Mouse (Mus musculus): Measurements from ENCODE around the gene Gm28053. TPM values are rescaled to one million over a fixed set of nuclear protein-coding genes. Genes with fewer than 3 reads are reported as not detected.

Gm28053 gene
- polyA plus RNA-seq, 1 experiment from 2014 or later = 3.7 TPM

- WGBS = 63% methylated on average over 4 of the region's 4 CpGs
- H3K27ac ChIP-seq (replicated peaks) = peak overlapping the region; percentile 29; the same call in 1 of the 2 replicates
- H3K4me1 ChIP-seq = 0 out of 2 replicates have a peak, but pooled peaks cover 2% of the 10 kb centered on the region
- H3K4me3 ChIP-seq = no peak overlapping the region
- 0 out of 2 replicates have a peak, but pooled peaks cover 5% of the 10 kb centered on the region for H3K9me3 ChIP-seq
- peaks cover 1% of the 10 kb centered on the region; the same call in 1 of the 2 replicates for H3K36me3 ChIP-seq
- no peak overlapping the region for H3K9ac ChIP-seq
- ATAC-seq (ENCODE audit: extremely low read depth, insufficient number of reproducible peaks, low FRiP score, low TSS enrichment) = no peak
- H3K4me2 ChIP-seq = no peak overlapping the region
- H3K27me3 ChIP-seq (replicated peaks) = no peaks in the 10 kb centered on the region
Measured at GRCm38 (mm10) chr6:48696830-48697554, 21.4 kb upstream of the Gm28053 start.

DNA sequence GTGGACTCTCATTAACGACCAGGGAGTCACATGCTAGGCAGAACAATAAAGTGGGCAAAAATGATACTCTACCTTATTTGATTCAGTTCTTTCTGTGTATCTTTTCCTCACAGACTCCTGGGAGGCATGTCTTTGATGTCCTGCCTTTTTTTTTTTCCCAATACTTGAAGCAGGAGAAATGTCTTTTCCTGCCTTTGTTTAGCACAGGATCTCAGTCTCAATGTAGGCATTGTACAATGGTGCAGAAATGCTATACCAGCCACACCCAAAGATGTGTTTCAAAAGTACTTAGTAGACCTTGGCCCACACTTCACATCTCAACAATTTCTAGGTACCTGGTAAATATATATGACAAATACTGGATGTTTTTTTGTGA is 20.9 kb upstream of the Gm28053 start:
- H3K36me3 ChIP-seq = peaks cover 7% of the 10 kb centered on the region; the same call in 1 of the 2 replicates
- no peak for ATAC-seq (ENCODE audit: extremely low read depth, insufficient number of reproducible peaks, low FRiP score, low TSS enrichment)
- no peak overlapping the region for H3K4me2 ChIP-seq
- H3K9ac ChIP-seq = no peak overlapping the region
- H3K4me3 ChIP-seq = no peak overlapping the region
- peak overlapping the region; percentile 29; the same call in 1 of the 2 replicates for H3K27ac ChIP-seq (replicated peaks)
- no peaks in the 10 kb centered on the region for H3K27me3 ChIP-seq (replicated peaks)
- H3K9me3 ChIP-seq = 0 out of 2 replicates have a peak, but pooled peaks cover 5% of the 10 kb centered on the region
- WGBS = 36% methylated on average over 1 of the region's 1 CpGs
- H3K4me1 ChIP-seq = 0 out of 2 replicates have a peak, but pooled peaks cover 2% of the 10 kb centered on the region

DNA sequence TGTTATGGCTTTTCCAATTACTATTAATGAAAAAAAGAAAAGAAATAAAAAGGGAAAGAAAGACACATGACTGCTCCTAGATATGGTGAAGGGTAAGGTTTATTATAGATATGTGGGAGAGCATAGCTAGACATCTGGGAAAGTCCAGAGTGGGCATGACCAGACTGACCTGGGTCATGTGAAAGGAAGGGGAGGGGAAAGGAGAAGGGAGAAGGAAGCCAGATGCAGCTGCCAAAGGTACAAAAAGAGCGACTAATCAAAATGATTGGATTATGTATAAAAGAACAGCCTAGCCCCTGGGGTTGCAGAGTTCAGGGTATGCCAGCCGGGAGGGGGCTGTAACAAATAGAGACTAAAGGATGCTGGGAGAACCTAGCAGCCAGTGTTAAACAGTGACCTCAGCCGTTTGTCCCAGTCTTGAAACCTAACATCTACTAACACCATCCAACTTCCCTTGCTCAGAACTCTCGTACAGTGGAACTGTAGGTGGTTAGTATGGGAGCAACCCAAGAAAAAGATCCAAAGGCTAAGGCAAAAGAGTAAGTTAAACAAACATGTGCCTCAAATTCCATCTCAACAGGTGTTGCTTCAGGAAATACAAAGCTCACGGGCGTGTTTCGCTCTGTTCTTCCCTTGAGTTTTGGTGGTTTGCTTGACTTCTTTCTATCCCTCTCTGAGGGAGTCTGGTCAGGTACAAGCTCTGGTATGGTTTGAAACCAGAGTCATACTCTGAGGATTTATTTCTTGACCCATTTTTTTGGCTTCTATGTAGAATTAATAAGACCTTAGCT is 20.1 kb upstream of the Gm28053 start:
- no peak overlapping the region for H3K9ac ChIP-seq
- H3K27ac ChIP-seq (replicated peaks) = peak overlapping the region; percentile 82; the same call in 1 of the 2 replicates
- WGBS = 69% methylated on average over 7 of the region's 7 CpGs

GRCm38 (mm10) chr6:48698888-48699287 is 19.5 kb upstream of the Gm28053 start:
- 0 out of 2 replicates have a peak, but pooled peaks cover 5% of the 10 kb centered on the region for H3K9me3 ChIP-seq
- H3K36me3 ChIP-seq = peaks cover 7% of the 10 kb centered on the region; the same call in 1 of the 2 replicates
- ATAC-seq (ENCODE audit: extremely low read depth, insufficient number of reproducible peaks, low FRiP score, low TSS enrichment) = no peak
- H3K4me3 ChIP-seq = no peak overlapping the region
- H3K4me2 ChIP-seq = no peak overlapping the region
- 0 out of 2 replicates have a peak, but pooled peaks cover 2% of the 10 kb centered on the region for H3K4me1 ChIP-seq
- WGBS = 53% methylated on average over 3 of the region's 3 CpGs
- H3K27me3 ChIP-seq (replicated peaks) = no peaks in the 10 kb centered on the region
- no peak overlapping the region for H3K9ac ChIP-seq
- peak overlapping the region; percentile 82 for H3K27ac ChIP-seq (replicated peaks)

More for the DNA sequence above, 20.1 kb upstream of the Gm28053 start:
- no peak for ATAC-seq (ENCODE audit: extremely low read depth, insufficient number of reproducible peaks, low FRiP score, low TSS enrichment)
- no peaks in the 10 kb centered on the region for H3K27me3 ChIP-seq (replicated peaks)
- no peak overlapping the region for H3K4me3 ChIP-seq
- H3K4me2 ChIP-seq = no peak overlapping the region
- 0 out of 2 replicates have a peak, but pooled peaks cover 2% of the 10 kb centered on the region for H3K4me1 ChIP-seq
- peaks cover 7% of the 10 kb centered on the region; the same call in 1 of the 2 replicates for H3K36me3 ChIP-seq
- 0 out of 2 replicates have a peak, but pooled peaks cover 5% of the 10 kb centered on the region for H3K9me3 ChIP-seq

GRCm38 (mm10) chr6:48700251-48701075 is 17.9 kb upstream of the Gm28053 start:
- H3K9me3 ChIP-seq = no peaks in the 10 kb centered on the region
- peaks cover 11% of the 10 kb centered on the region for H3K36me3 ChIP-seq
- no peak overlapping the region for H3K9ac ChIP-seq
- H3K27ac ChIP-seq (replicated peaks) = peak overlapping the region; percentile 82
- no peaks in the 10 kb centered on the region for H3K27me3 ChIP-seq (replicated peaks)
- no peak overlapping the region for H3K4me3 ChIP-seq
- H3K4me2 ChIP-seq = no peak overlapping the region
- WGBS = 33% methylated on average over 5 of the region's 5 CpGs
- H3K4me1 ChIP-seq = 0 out of 2 replicates have a peak, but pooled peaks cover 2% of the 10 kb centered on the region
- peak; percentile 31; the same call in 1 of the 2 replicates for ATAC-seq (ENCODE audit: extremely low read depth, insufficient number of reproducible peaks, low FRiP score, low TSS enrichment)

GRCm38 (mm10) chr6:48702146-48702545 is 16.3 kb upstream of the Gm28053 start:
- no peak overlapping the region for H3K9ac ChIP-seq
- H3K4me2 ChIP-seq = no peak overlapping the region
- H3K27ac ChIP-seq (replicated peaks) = peak overlapping the region; percentile 76
- WGBS = 74% methylated on average over 7 of the region's 7 CpGs
- H3K9me3 ChIP-seq = no peaks in the 10 kb centered on the region
- H3K27me3 ChIP-seq (replicated peaks) = no peaks in the 10 kb centered on the region
- H3K36me3 ChIP-seq = peaks cover 11% of the 10 kb centered on the region
- no peak overlapping the region for H3K4me3 ChIP-seq
- 0 out of 2 replicates have a peak, but pooled peaks cover 2% of the 10 kb centered on the region for H3K4me1 ChIP-seq
- ATAC-seq (ENCODE audit: extremely low read depth, insufficient number of reproducible peaks, low FRiP score, low TSS enrichment) = no peak

GRCm38 (mm10) chr6:48702601-48703000 is 15.8 kb upstream of the Gm28053 start:
- H3K4me3 ChIP-seq = no peak overlapping the region
- peak overlapping the region; percentile 76 for H3K27ac ChIP-seq (replicated peaks)
- H3K4me1 ChIP-seq = 0 out of 2 replicates have a peak, but pooled peaks cover 2% of the 10 kb centered on the region
- no peaks in the 10 kb centered on the region for H3K27me3 ChIP-seq (replicated peaks)
- ATAC-seq (ENCODE audit: extremely low read depth, insufficient number of reproducible peaks, low FRiP score, low TSS enrichment) = no peak
- peaks cover 11% of the 10 kb centered on the region for H3K36me3 ChIP-seq
- H3K4me2 ChIP-seq = no peak overlapping the region
- no peaks in the 10 kb centered on the region for H3K9me3 ChIP-seq
- 58% methylated on average over 5 of the region's 5 CpGs for WGBS
- no peak overlapping the region for H3K9ac ChIP-seq

DNA sequence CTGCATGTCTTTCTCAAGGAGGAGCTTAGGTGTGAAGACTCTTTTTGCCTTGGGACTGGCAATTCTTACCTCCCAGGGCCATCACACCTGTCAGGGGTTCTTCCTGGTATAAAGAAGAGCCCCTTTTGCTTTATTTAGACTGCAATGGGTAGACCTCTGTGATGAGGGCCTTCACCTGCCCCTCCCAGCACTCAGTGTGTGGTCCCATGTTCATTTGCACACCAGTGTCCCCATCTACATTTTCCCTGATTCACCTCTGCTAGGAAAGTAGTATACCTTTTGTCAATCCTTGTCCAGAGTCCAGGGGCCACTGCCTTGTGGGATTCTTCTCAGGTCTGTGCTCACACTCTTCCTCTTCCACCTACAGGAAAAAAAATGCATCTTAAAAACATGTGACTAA is 14.3 kb upstream of the Gm28053 start:
- Histone ChIP-seq H3K36me3 (peaks cover 11% of the 10 kb centered on the region), H3K9ac (no peak overlapping the region), H3K4me3 (no peak overlapping the region), H3K9me3 (no peaks in the 10 kb centered on the region), H3K27me3 (replicated peaks) (no peaks in the 10 kb centered on the region), H3K4me1 (0 out of 2 replicates have a peak, but pooled peaks cover 2% of the 10 kb centered on the region), H3K4me2 (no peak overlapping the region), H3K27ac (replicated peaks) (no peak overlapping the region)
- no peak for ATAC-seq (ENCODE audit: extremely low read depth, insufficient number of reproducible peaks, low FRiP score, low TSS enrichment)

GRCm38 (mm10) chr6:48706130-48706529 is 12.3 kb upstream of the Gm28053 start:
- H3K36me3 ChIP-seq = peaks cover 11% of the 10 kb centered on the region
- no peaks in the 10 kb centered on the region for H3K27me3 ChIP-seq (replicated peaks)
- ATAC-seq (ENCODE audit: extremely low read depth, insufficient number of reproducible peaks, low FRiP score, low TSS enrichment) = no peak
- H3K4me1 ChIP-seq = no peaks in the 10 kb centered on the region
- peak overlapping the region; percentile 68 for H3K27ac ChIP-seq (replicated peaks)
- H3K9me3 ChIP-seq = no peaks in the 10 kb centered on the region
- H3K4me3 ChIP-seq = peak overlapping the region; percentile 40
- 40% methylated on average over 3 of the region's 3 CpGs for WGBS
- H3K9ac ChIP-seq = peak overlapping the region; percentile 61
- H3K4me2 ChIP-seq = peak overlapping the region; percentile 48

GRCm38 (mm10) chr6:48720326-48720725 is 1.9 kb downstream of the Gm28053 start:
- Histone ChIP-seq H3K27ac (replicated peaks) (no peak overlapping the region), H3K4me2 (no peak overlapping the region), H3K9me3 (no peaks in the 10 kb centered on the region), H3K4me3 (no peak overlapping the region), H3K4me1 (peaks cover 3% of the 10 kb centered on the region), H3K36me3 (no peaks in the 10 kb centered on the region), H3K27me3 (replicated peaks) (no peaks in the 10 kb centered on the region), H3K9ac (no peak overlapping the region)
- no peak for ATAC-seq (ENCODE audit: extremely low read depth, insufficient number of reproducible peaks, low FRiP score, low TSS enrichment)
- WGBS = 65% methylated on average over 4 of the region's 4 CpGs

Data from heart, embryonic 13.5 days (tissue).